Mouse (Mus musculus): ENCODE results near the gene 1700056E22Rik.

The 1700056E22Rik gene

GRCm38 (mm10) chr1:184019722-184020107 lies 14.4 kb downstream of the 1700056E22Rik start:
- WGBS: 63% methylated on average over 6 of the region's 6 CpGs

- WGBS: 76% methylated on average over 6 of the region's 6 CpGs
These were observed 14.9 kb downstream of the 1700056E22Rik start for GRCm38 (mm10) chr1:184019042-184019721.

GRCm38 (mm10) chr1:184017606-184018005 lies 16.5 kb downstream of the 1700056E22Rik start:
- WGBS: 88% methylated on average over 2 of the region's 2 CpGs

GRCm38 (mm10) chr1:184015995-184016730 lies 17.9 kb downstream of the 1700056E22Rik start:
- WGBS: 77% methylated on average over 10 of the region's 10 CpGs

- 83% methylated on average over 3 of the region's 3 CpGs for WGBS
These were observed 20.0 kb downstream of the 1700056E22Rik start for GRCm38 (mm10) chr1:184014091-184014490.

GRCm38 (mm10) chr1:184013106-184013505 lies 21.0 kb downstream of the 1700056E22Rik start, which contains the start of gene Dusp10:
Gene Dusp10 (plus strand): TSS chr1:184013302.
- 94% methylated on average over 4 of the region's 4 CpGs for WGBS

GRCm38 (mm10) chr1:184011311-184011710 lies 22.8 kb downstream of the 1700056E22Rik start:
- 97% methylated on average over 6 of the region's 6 CpGs for WGBS

- WGBS: 79% methylated on average over 6 of the region's 6 CpGs
These were observed 28.6 kb downstream of the 1700056E22Rik start for GRCm38 (mm10) chr1:184005315-184006058.

- WGBS: 89% methylated on average over 2 of the region's 2 CpGs
These were observed 29.8 kb downstream of the 1700056E22Rik start for GRCm38 (mm10) chr1:184004311-184004710.

GRCm38 (mm10) chr1:184002470-184002869 lies 31.6 kb downstream of the 1700056E22Rik start:
- 53% methylated on average over 2 of the region's 2 CpGs for WGBS

GRCm38 (mm10) chr1:183997207-183997606 lies 36.9 kb downstream of the 1700056E22Rik start:
- 90% methylated on average over 2 of the region's 2 CpGs for WGBS

GRCm38 (mm10) chr1:183991921-183992320 lies 42.2 kb downstream of the 1700056E22Rik start:
- WGBS: 90% methylated on average over 2 of the region's 2 CpGs

GRCm38 (mm10) chr1:183987711-183988245 lies 46.3 kb downstream of the 1700056E22Rik start:
- 99% methylated on average over 7 of the region's 7 CpGs for WGBS
